Mouse (Mus musculus) c-Kit-positive CD71-positive TER-119-negative erythroid progenitor cells, embryonic 14.5 days (primary cell): ENCODE data around the gene Arid5b.

ENCODE experiments used
- DNase-seq: peaks from one replicate; pipeline ENCODE4 v3.0.0-alpha.2; 2013; ENCODE audit warnings: low read depth

Gene Arid5b

DNA sequence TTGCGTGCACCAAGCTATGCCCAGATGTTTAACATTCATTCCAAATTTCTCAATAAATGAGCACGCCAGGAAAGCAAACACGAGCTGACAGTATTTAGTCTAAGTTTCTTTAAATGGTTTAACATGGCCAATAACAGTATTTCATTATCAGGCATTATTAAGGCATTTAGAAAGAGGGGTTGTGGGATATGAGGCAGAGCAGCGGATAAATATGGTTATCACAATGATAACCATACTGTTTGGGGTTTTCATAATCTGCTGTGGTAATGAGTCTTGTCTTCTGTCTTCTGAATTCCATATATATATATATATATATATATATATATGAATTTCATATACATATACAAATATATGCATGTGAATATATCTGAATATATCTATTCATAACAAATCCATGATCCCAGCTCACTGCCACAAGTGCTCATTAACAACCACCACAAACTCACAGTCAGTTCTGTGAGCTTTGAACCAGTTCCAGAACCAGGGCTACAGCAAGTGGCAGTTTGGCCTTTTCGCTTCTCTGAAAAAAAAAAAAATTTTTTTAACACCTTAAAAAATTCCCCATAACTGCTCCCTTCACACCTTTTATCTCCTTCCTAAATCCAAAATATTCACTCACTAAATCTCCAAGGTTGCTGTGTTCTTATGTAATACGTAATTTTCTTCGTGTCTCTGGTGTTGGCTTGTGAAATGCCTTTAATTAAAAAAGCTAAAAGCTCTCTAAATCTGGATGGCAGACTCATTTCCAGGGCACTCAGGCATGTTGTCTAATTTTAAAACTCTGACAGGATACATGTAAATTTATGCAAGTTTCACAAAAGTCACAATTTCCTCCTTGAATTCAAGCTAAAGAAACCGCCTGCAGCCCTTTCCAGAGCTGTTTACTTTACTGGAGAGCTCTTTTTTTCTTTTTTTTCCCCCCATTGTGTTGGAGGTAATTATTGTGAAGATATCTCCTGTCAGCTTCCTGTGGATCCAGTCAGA lies 113.5 kb downstream of the Arid5b start:
- no peak for DNase-seq

DNA sequence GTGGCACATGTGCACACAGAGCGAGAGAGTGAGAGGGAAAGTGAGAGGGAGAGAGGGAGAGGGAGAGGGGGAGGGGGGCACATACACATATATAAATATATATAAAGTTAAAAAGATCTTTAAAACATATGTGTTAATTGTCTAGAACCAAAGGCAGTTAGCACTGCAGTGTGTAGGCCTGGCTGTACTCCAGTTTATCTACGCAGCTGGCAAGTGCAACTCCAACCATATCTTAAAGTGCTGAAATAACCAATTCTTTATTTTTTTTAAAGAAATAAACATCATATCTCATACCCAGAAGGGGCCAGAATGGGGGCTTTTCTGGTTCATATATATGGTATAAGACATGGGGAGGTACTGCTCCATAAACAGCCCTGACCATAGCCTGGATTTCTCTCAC lies 114.4 kb downstream of the Arid5b start:
- no peak for DNase-seq

- DNase-seq: no peak
These were observed 118.8 kb downstream of the Arid5b start for GRCm38 (mm10) chr10:68159759-68160158.

- no peak for DNase-seq
These were observed 120.0 kb downstream of the Arid5b start for GRCm38 (mm10) chr10:68158555-68158954.

DNA sequence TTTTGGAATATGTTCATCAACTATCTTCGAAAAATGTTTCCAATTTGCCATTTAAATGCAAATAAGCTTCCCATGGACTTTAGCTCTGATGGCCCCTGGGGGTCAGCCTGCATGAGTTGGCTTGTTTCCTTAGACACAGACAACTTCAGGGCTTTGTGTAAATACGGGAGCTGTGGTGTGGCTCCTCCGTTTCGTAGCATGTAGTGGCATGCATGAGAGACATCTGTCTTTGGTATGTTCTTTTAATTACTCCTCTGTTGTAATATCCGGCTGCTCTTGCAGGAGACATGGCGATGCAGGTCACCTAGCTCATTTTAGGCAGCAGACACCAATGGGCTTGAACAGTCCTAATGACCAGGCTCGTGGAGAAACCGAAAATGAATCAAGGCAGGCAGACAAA lies 121.0 kb downstream of the Arid5b start:
- no peak for DNase-seq

GRCm38 (mm10) chr10:68156646-68157245 lies 121.8 kb downstream of the Arid5b start:
- DNase-seq: no peak

GRCm38 (mm10) chr10:68156159-68156558 lies 122.4 kb downstream of the Arid5b start:
- DNase-seq: no peak

DNA sequence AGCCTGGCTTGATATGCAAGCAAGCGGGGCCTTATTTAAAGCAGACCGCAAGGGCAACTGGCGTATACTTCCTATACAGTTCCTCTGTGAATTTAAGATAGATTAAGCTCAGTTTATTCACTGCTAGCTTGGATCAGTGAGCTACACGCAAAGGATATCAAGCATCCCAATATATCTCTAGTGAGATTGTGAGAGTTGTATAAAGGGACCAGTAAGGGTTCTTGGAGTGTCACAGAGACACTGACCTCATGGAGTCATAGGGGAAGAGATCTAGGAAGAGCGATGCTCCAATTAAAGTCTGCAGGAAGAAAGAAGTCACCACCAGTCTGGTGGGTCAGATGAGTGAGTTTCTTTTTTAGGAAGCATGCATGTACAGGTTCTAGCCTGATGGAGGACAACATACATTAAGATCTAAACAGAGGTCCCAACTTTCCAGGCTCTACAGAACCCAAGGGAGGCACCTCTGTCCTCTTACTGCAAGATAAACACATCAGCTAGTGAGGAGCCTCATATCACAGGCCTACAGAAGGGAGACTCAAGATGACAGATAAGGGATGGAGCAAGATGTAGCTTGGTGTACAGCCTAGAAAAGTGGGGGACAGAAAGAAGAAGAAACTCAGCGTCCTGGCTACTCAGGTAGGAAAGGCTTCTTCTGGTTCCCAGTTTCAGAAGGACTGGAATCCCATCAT lies 123.0 kb downstream of the Arid5b start:
- peak; percentile 66 for DNase-seq

DNA sequence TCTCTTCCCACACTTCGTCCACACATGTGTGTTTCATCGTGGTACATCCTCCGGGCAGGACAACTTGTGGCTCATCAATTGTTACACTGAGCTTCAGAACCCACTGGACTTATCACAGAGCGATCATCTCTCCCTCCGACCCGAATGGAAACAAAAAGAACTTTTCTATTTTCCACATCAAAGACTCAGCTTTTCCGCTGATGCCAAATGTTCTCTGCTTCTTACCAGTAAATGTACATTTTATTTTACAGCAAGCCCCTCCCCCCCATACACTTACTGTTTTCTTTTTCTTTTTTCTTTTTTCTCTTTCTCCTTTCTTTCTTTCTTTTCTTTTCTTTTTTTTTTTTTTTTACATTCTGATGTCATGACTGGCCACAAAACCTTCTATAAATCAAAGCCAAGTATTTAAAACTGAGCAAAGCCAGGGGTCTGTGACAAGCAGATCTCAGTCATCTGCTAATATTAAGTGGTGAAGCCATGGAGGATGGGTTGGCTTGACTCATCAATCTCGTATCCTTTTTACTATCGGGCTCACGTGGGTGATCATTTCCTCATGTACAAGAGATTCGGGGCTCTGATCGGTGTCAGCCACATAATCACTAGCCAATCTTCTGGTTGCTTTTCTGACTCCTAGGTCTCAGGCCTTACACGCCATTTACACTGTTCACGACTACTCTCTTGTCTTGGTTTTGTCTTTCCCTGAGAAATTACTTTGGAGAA lies 124.3 kb downstream of the Arid5b start:
- DNase-seq: no peak

DNA sequence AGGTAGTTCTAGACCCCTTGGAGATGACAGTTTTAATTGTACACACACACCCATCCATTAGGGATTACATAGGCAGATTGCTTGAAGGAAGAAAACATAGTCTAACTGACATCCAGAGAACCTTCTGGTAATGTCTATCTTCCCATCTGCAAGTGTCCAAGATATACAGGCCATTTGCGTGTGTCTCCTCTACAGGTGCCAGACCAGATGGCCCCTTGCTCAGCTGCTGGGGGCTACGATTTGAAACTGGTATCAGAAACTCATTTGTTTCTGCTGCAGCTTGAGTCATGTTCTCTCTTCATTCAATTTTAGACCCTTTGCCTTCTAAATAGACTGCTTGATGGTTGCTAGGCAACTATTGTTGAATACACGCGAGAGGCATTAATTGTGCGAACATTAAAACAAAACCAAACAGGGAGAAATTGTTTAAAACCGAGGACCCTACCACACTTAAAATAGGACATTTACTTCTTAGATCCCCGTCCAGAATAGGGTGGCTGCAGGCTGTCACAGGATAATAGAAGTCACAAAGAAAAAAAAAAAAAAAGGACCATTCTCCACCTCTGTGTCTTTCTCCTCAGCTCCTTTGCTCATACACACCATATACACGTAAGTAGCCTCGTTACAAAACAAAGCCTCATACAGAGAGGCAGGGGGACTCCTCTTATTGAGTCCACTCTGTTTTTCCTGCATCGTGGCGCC lies 125.0 kb downstream of the Arid5b start:
- no peak for DNase-seq

- no peak for DNase-seq
These were observed 130.0 kb downstream of the Arid5b start for GRCm38 (mm10) chr10:68148495-68148894.

DNA sequence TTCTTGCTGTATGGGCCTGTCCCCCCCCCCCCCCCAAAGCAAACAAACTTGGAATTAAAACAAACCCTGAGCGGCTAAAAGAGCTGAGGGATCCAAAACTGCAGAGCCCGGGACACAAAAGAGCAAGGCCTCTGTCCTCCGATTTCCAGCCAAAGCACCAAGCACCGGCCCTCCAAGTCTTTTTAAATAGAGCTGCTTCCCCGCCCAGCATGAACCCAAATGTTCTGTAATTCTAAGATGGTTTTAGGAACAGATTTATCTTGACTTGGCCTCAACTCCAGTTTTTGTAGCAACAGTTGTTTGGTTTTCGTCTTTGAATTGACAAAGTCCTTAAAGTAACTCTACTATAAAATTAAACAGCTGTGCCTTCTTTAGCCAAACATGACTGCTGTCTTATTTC lies 130.8 kb downstream of the Arid5b start:
- no peak for DNase-seq

DNA sequence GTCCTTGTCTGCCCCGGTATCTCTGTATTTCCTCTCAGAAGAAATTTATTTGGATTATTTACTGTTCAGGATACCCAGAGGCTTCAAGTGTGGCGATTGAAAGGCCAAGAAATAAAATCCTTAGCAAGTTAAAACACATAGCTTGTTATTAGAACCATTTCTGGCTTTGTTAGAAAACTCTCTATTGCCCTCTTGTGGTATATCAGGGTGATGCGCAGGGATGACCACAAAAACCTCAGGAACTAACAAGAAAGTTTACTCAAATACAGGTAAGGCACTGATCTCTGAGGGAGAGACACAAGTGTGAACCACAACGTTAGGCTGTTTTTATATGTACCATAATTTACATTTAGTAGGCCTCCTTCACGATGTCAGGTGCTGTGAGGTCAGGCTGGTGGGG lies 131.7 kb downstream of the Arid5b start:
- DNase-seq: peak; percentile 40

- DNase-seq: no peak
These were observed 133.1 kb downstream of the Arid5b start for GRCm38 (mm10) chr10:68145286-68145950.

DNA sequence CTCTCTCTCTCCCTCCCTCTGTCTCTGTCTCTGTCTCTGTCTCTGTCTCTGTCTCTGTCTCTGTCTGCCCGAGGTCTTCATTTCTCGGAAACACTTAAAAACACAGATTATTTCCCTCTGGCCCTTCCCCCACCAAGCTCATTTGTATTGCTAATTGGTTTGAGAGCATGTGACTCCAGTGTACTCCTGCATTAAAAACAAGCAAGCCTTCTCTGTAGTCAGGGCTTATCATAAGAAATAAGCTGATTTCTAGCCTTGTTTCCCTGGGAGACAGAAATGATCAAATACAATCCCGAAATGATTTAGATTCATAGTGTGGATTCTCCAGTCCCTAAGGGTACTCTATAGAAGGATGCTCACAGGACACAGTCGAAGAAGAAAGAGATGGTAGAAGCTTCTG lies 136.0 kb downstream of the Arid5b start:
- DNase-seq: no peak

- DNase-seq: no peak
These were observed 137.0 kb downstream of the Arid5b start for GRCm38 (mm10) chr10:68141567-68141966.

- DNase-seq: no peak
These were observed 137.7 kb downstream of the Arid5b start for GRCm38 (mm10) chr10:68140871-68141270.

GRCm38 (mm10) chr10:68140306-68140705 lies 138.2 kb downstream of the Arid5b start:
- no peak for DNase-seq

GRCm38 (mm10) chr10:68138123-68138522 lies 140.4 kb downstream of the Arid5b start:
- no peak for DNase-seq

- DNase-seq: no peak
These were observed 141.2 kb downstream of the Arid5b start for GRCm38 (mm10) chr10:68137151-68137833.
